Mouse (Mus musculus): Measurements from ENCODE around the gene Zfp821.

Zfp821 gene

GRCm38 (mm10) chr8:109751731-109752485 lies 46.6 kb downstream of the Zfp821 start:
- ChIA-PET CTCF (no interaction called here), POLR2A (interaction anchor here in 2 of 4 experiments (0.7 to 2.8 kb wide), 5 partner anchors 14 to 324 kb away, joined by 3 to 10 read pairs (median 5); partner anchors contain the start of genes Ap1g1 (in 2 of the 2) and Atxn1l (in 1 of the 2))

GRCm38 (mm10) chr8:109754696-109755095 lies 49.4 kb downstream of the Zfp821 start:
- POLR2A ChIA-PET, result interaction anchor here in 3 of 4 experiments (0.5 to 2.0 kb wide), 6 partner anchors 17 to 229 kb away, joined by 3 to 10 read pairs (median 7); partner anchors contain the start of genes Ap1g1 (in 3 of the 3) and Atxn1l (in 1 of the 3)
- CTCF ChIA-PET, result interaction anchor here in 1 of 4 experiments (0.6 kb wide), 1 partner anchor 241 kb away, joined by 3 read pairs; no protein-coding TSS in a partner anchor

- ChIA-PET POLR2A (interaction anchor here (0.6 to 1.0 kb wide), 5 partner anchors 23 to 253 kb away, joined by 3 to 5 read pairs (median 4); no protein-coding TSS in a partner anchor), CTCF (interaction anchor here in 1 of 4 experiments (0.6 kb wide), 1 partner anchor 1683 kb away, joined by 3 read pairs; no protein-coding TSS in a partner anchor)
These were observed 50.2 kb downstream of the Zfp821 start for GRCm38 (mm10) chr8:109755554-109755953.

- CTCF ChIA-PET, result interaction anchor here in 2 of 4 experiments (0.6 to 0.8 kb wide), 2 partner anchors 20 to 30 kb away, joined by 3 read pairs; partner anchors contain the start of gene Atxn1l (in 1 of the 2)
- POLR2A ChIA-PET, result interaction anchor here in 1 of 4 experiments (1.1 to 1.4 kb wide), 3 partner anchors 10 to 44 kb away, joined by 3 to 5 read pairs (median 3); no protein-coding TSS in a partner anchor
These were observed 51.5 kb downstream of the Zfp821 start for GRCm38 (mm10) chr8:109756849-109757248.

GRCm38 (mm10) chr8:109759426-109759825 lies 54.1 kb downstream of the Zfp821 start:
- ChIA-PET POLR2A (interaction anchor here in 3 of 4 experiments (0.6 to 5.2 kb wide), 10 partner anchors 14 to 215 kb away, joined by 3 to 40 read pairs (median 3); partner anchors contain the start of gene Ap1g1 (in 2 of the 3)), CTCF (interaction anchor here in 1 of 4 experiments (0.6 kb wide), 1 partner anchor 46 kb away, joined by 3 read pairs; no protein-coding TSS in a partner anchor)

- ChIA-PET POLR2A (interaction anchor here in 3 of 4 experiments (0.7 to 5.2 kb wide), 7 partner anchors 13 to 759 kb away, joined by 3 to 40 read pairs (median 4); partner anchors contain the start of gene Ap1g1 (in 2 of the 3)), CTCF (no interaction called here)
These were observed 54.9 kb downstream of the Zfp821 start for GRCm38 (mm10) chr8:109760221-109760620.

- POLR2A ChIA-PET, result interaction anchor here in 2 of 4 experiments (0.6 to 0.8 kb wide), 2 partner anchors 14 to 1003 kb away, joined by 4 to 5 read pairs; partner anchors contain the start of gene Ap1g1 (in 1 of the 2)
- CTCF ChIA-PET, result no interaction called here
These were observed 58.7 kb downstream of the Zfp821 start for GRCm38 (mm10) chr8:109764031-109764430.

- ChIA-PET CTCF (no interaction called here), POLR2A (interaction anchor here in 2 of 4 experiments (1.8 to 2.1 kb wide), 3 partner anchors 12 to 30 kb away, joined by 4 to 12 read pairs (median 9); partner anchors contain the start of gene Ap1g1 (in 2 of the 2))
These were observed 60.7 kb downstream of the Zfp821 start for GRCm38 (mm10) chr8:109766081-109766480.

GRCm38 (mm10) chr8:109773154-109773553 lies 67.8 kb downstream of the Zfp821 start:
- ChIA-PET CTCF (no interaction called here), POLR2A (interaction anchor here in 3 of 4 experiments (0.6 to 1.9 kb wide), 5 partner anchors 10 to 73 kb away, joined by 3 to 10 read pairs (median 3); no protein-coding TSS in a partner anchor)
